Mouse (Mus musculus) G1E-ER4 (cell line): ENCODE results near the gene Neurl1a. TPM values are rescaled to one million over a fixed set of nuclear protein-coding genes. Genes with fewer than 3 reads are reported as not detected.

ENCODE experiments used
- GATA1 ChIP-seq: IDR thresholded peaks from one replicate; pipeline ENCODE4 v1.8.0; 2012; ENCODE audit warnings: low read length, inconsistent platforms
- polyA plus RNA-seq: library from polyadenylated mRNA; stranded (reverse); fragments of >175 nt; gene quantifications from 2 replicates; pipeline ENCODE4 v1.2.3, GENCODE M21; 2012

The Neurl1a gene
- polyA plus RNA-seq, 1 experiment, result not detected

- TF ChIP-seq GATA1, result no peak
Measured at GRCm38 (mm10) chr19:47221500-47222153, 43.0 kb downstream of the Neurl1a start.

DNA sequence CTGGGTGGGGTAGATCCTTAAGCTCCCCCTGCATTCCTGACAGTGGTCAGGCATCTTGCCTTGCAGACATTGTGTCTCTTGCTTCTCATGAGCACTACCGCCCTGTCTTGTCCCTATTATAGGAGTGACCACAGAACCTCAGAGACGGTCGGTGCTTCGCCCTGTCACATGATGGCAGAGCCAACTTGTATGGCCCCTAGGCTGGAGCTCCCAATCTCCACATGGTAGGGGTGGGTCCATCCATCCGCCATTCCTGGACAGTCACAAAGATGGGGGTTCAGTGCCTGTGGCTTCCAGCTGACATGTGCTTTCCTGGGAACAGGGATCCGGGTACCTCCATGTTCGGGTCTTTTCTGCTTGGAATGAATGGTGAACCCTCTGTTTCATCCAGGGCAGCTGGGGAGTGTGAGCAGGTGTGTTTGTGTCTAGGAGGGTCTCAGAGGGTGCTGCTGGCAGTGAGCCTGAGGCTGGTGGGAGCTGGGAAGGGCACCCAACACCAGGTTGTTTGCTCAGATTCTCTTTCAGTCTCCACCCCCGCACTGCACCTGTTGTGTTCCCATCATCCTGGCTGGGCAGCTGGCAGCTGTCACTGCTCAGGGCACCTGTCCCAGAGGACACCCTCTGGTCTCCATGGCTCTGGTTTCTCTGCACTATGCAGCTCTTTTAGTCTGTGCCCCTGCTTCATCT is 43.7 kb downstream of the Neurl1a start:
- no peak for TF ChIP-seq GATA1

- TF ChIP-seq GATA1, result no peak
Measured at GRCm38 (mm10) chr19:47222841-47223557, 44.4 kb downstream of the Neurl1a start.

- no peak for TF ChIP-seq GATA1
Measured at GRCm38 (mm10) chr19:47224743-47225142, 46.1 kb downstream of the Neurl1a start.

GRCm38 (mm10) chr19:47225791-47226190 is 47.2 kb downstream of the Neurl1a start:
- TF ChIP-seq GATA1, result no peak

DNA sequence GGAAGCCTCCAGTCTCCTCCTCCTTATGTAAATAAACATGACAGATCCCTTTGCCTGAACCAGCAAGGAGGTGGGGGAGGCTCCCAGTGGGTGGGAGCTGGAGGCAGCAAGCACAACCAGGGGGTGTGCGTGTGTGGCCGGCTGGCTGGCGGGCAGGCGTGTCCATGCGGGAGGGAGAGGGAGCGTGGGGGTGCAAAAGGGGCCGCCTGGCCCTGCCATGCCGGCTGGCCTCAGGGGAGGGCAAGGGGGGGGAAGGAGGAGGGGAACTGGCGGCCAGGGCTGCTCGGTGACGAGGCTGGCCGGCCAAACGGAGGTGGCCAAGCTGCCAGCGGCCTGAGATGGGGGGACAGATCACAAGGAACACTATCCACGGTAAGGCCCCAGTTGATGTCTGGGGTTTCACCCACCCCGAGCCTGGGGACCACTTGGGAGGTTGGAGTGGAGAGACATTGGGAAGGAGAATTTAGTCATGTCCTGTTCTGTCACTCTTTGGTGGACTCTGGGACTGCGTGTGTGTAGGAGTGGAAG is 50.2 kb downstream of the Neurl1a start:
- no peak for TF ChIP-seq GATA1

DNA sequence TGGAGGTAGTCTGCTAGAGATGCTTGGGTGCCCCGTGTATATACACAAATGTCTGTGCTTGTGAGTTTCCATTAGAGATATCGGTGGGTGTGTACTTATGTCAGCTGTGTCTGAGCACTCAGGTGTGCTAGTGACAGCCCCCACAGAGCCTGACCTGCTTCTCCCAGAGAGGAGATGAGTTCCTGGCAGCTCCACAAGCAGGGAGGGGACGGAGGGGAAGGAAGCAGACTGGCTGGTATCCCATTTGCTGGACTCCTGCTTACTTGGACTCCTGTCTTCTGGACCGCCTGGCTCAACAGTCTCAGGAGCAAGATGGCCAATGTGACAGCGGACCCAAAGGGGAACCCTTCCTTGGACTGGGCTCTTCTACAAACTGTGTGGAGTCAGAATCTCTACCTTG is 50.8 kb downstream of the Neurl1a start:
- no peak for TF ChIP-seq GATA1

DNA sequence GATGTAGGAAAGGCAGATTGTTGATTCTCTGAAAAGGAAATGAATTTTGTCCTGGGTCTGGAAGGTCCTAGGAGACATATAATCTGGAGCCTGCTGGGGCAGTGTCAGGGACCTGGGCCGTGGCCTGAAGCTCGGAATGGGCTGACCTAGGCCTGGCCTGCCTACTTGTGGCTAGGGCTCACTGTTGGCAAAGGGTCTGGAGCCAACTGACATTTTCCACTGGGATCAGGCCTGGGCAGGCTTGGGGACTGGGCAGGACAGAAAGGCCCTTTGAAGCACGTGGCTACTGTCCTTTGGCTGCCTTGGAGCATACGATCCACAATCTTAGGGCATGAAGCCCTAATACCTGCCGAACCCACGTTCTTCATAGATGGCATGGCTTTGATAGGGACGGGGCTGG is 51.5 kb downstream of the Neurl1a start:
- TF ChIP-seq GATA1, result no peak

DNA sequence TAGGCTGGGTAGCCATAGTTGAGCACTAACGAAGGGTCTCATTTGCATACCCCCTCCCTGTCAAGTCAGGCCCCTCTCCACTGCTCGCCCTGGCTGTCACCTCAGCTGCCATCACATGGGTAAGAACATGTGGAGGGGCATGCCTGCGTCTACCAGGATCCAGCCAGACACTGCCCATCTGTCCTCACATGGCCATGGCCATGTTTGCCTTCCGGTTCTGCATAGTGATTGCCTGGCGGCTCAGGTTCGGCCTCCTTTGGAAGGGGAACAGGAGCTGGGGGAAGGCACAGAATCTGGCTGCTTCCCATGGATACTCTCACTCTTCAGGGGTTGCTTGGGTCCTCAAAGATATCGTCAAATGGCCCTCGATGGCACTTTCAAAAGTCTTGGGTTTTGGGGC is 52.1 kb downstream of the Neurl1a start:
- no peak for TF ChIP-seq GATA1

DNA sequence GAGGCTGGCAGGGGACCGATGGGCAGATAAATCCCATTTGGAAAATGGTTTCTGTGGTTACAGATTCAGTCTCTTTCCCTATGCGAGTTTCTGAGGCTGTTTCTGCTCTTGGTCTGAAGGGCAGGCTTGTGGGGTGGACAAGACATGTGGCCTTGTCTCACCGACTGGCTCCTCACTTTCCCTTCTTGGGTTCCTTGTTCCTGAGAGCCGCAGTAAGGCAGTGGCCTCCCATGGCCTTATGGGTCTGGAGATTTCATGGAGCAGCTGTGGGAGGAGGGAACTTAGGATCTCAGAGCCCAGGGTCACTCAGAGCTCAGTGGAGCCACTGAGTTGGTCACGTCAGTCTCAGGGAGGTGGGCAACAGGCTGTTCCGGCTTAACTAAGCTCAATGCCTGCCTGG is 52.8 kb downstream of the Neurl1a start:
- no peak for TF ChIP-seq GATA1

GRCm38 (mm10) chr19:47232077-47232865 is 53.7 kb downstream of the Neurl1a start:
- TF ChIP-seq GATA1, result no peak

- no peak for TF ChIP-seq GATA1
Measured at GRCm38 (mm10) chr19:47233087-47233486, 54.5 kb downstream of the Neurl1a start.

DNA sequence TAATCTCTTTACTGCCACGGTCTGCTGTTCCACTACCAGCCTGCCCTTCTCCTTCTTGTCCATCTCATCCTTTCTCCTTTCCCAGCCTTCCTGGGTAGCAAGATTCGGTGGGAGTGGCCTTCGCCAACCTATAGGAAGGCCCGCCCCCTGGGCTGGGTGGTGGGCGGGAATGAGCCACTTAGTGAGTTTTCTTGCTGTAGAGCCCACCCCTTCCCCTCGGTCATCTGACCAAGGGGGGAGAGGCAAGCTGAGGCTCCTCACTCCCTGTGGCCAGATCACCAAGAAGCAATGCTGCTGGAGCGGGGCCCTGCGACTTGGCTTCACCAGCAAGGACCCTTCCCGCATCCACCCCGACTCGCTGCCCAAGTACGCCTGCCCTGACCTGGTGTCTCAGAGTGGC is 61.5 kb downstream of the Neurl1a start:
- no peak for TF ChIP-seq GATA1

DNA sequence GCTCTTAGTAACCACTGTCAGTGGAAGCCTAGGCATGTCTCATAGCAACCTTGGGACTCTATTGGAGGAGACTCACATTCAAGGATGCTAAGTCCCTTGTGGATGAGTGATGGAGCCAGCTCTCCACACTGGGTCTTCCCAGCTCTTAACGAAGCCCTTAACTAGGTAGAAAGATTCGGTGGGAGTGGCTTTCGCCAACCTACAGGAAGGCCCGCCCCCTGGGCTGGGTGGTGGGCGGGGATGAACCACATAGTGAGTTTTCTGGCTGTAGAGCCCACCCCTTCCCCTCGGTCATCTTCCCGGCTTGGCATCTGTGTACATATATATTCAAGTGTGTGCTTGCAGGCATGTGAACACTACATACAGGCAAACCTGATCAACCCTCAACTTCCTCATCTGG is 62.3 kb downstream of the Neurl1a start:
- no peak for TF ChIP-seq GATA1

- TF ChIP-seq GATA1, result no peak
Measured at GRCm38 (mm10) chr19:47242227-47242626, 63.6 kb downstream of the Neurl1a start.

DNA sequence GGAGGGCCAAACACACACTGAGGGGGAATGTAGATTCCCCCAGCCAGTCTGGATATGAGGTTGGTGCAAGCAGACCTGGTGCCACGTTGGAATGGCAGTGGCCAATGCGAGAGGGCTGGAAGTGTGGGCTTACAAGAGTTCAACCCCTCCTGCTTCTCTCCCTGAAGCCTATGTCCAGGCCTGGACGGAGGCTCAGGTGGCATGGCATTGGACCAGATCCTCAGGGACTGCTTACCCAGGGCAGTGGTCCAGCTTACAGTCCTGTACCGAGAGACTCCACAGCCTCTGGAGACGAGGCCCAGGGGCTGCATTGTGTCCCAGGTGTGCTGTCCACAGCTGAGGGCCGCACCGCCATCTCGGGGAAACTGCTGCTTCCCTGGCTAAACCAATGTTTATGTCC is 66.9 kb downstream of the Neurl1a start:
- TF ChIP-seq GATA1, result no peak
